Mouse (Mus musculus): ENCODE data around the gene Ezr. TPM values are rescaled to one million over a fixed set of nuclear protein-coding genes. Genes with fewer than 3 reads are reported as not detected.
A peak's percentile ranks its signal among the peaks of the same experiment; 100 is the strongest.

Gene Ezr
- polyA plus RNA-seq, 1 experiment from 2014 or later: 342 TPM

DNA sequence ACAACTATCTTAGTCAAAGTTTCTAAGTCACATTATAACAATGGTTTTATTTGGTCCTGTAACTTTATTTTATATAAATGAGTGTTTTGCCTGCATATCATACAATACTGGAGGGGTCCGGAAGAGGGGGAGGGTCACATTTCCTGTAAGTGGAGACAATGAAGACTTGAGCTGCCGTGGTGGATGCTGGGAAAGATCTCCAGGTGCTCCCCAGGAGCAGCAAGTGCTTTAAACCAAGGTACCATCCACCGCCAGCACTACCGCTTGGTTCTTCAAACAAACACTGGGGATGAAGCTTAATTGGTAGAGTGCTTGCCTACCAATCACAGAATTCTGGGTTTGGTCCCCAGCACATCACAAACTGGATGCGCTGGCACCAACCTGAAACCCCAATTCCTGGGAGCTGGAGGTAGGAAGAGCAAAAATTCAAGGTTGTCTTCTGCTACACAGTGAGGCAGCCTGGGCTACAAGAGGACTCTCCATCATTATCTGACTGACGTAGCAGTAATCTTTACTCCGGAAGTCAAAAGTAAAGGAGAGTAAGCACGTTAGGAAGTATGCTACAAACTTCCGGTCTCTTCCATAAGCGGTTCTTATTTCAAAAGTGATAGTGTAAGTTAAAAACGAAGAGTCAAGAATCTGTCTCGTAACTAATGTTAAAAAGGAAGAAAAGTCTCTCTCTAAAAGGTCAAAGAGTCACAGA is 4.8 kb downstream of the Ezr start:
- Histone ChIP-seq H3K4me1 (replicated peaks; ENCODE audit: control insufficient read depth, insufficient read depth, low read length) (peaks cover 12% of the 10 kb centered on the region), H3K27ac (ENCODE audit: low read depth, low read length) (peak overlapping the region; percentile 97; the same call in 1 of the 2 replicates), H3K4me2 (replicated peaks; ENCODE audit: low read depth) (peak overlapping the region; percentile 88), H3K9ac (ENCODE audit: low read depth, low read length) (no peak overlapping the region), H3K9me3 (ENCODE audit: control insufficient read depth) (no peaks in the 10 kb centered on the region), H3K4me3 (ENCODE audit: low read depth, low read length) (peak overlapping the region; percentile 88), H3K27me3 (replicated peaks; ENCODE audit: control insufficient read depth, insufficient read depth, low read length) (no peaks in the 10 kb centered on the region), H3K36me3 (ENCODE audit: control insufficient read depth, insufficient read depth) (peaks cover 5% of the 10 kb centered on the region; the same call in 1 of the 2 replicates)
- no peak for ATAC-seq
- 41% methylated on average over 12 of the region's 12 CpGs for WGBS
- no peak for TF ChIP-seq CTCF (IDR thresholded peaks at IDR 0.05; ENCODE audit: low read depth)

DNA sequence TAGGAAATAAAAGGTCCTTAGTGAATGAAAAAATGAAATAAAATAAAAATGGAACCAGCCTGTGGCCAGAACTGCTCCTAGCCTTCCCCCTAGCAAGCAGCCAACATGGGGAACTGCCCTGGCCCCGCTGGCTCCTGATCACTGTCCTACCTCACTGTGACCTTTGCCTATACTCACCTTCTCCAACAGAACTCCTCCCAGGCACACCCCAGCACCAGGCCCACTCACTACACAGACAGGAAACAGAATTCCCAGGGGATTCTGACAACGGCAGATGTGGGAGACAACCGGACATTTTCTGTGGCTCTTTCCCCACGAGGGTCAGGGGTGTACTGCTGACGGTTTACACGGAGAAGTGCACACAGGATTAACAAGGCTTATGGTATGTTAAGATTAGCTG is 5.5 kb downstream of the Ezr start:
- peaks cover 5% of the 10 kb centered on the region; the same call in 1 of the 2 replicates for H3K36me3 ChIP-seq (ENCODE audit: control insufficient read depth, insufficient read depth)
- no peaks in the 10 kb centered on the region for H3K9me3 ChIP-seq (ENCODE audit: control insufficient read depth)
- H3K4me1 ChIP-seq (replicated peaks; ENCODE audit: control insufficient read depth, insufficient read depth, low read length): peaks cover 15% of the 10 kb centered on the region
- 33% methylated on average over 6 of the region's 6 CpGs for WGBS
- H3K4me3 ChIP-seq (ENCODE audit: low read depth, low read length): no peak overlapping the region
- no peak for TF ChIP-seq CTCF (IDR thresholded peaks at IDR 0.05; ENCODE audit: low read depth)
- H3K27me3 ChIP-seq (replicated peaks; ENCODE audit: control insufficient read depth, insufficient read depth, low read length): no peaks in the 10 kb centered on the region
- H3K9ac ChIP-seq (ENCODE audit: low read depth, low read length): no peak overlapping the region
- peak overlapping the region; percentile 22; the same call in 1 of the 2 replicates for H3K27ac ChIP-seq (ENCODE audit: low read depth, low read length)
- no peak for ATAC-seq
- peak overlapping the region; percentile 47 for H3K4me2 ChIP-seq (replicated peaks; ENCODE audit: low read depth)

DNA sequence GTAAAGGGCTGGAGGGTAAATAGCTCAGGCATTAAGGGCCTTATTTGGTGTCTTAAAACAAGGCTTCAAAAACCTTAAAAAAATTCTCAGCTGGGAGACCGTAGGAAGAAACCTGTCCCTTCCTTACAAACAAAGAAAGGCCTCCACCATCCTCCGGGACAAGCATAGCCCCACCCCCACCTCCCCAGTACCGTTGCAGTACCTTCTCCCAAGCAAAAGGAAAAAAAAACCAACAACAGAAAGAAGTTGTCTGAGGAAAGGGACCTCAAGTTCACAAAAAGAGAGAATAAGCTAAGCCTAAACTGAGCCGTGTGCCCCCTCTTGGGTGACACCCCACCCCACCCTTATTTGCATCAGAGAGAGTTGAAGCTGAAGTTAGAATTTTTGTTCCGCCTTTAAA is 6.0 kb downstream of the Ezr start:
- no peak for ATAC-seq
- no peak overlapping the region for H3K4me3 ChIP-seq (ENCODE audit: low read depth, low read length)
- TF ChIP-seq CTCF (IDR thresholded peaks at IDR 0.05; ENCODE audit: low read depth): no peak
- no peak overlapping the region; the same call in 1 of the 2 replicates for H3K27ac ChIP-seq (ENCODE audit: low read depth, low read length)
- no peak overlapping the region for H3K9ac ChIP-seq (ENCODE audit: low read depth, low read length)
- no peaks in the 10 kb centered on the region for H3K9me3 ChIP-seq (ENCODE audit: control insufficient read depth)
- H3K36me3 ChIP-seq (ENCODE audit: control insufficient read depth, insufficient read depth): peaks cover 5% of the 10 kb centered on the region; the same call in 1 of the 2 replicates
- H3K27me3 ChIP-seq (replicated peaks; ENCODE audit: control insufficient read depth, insufficient read depth, low read length): no peaks in the 10 kb centered on the region
- WGBS: 32% methylated on average over 5 of the region's 5 CpGs
- peaks cover 16% of the 10 kb centered on the region for H3K4me1 ChIP-seq (replicated peaks; ENCODE audit: control insufficient read depth, insufficient read depth, low read length)
- H3K4me2 ChIP-seq (replicated peaks; ENCODE audit: low read depth): peak overlapping the region; percentile 47

DNA sequence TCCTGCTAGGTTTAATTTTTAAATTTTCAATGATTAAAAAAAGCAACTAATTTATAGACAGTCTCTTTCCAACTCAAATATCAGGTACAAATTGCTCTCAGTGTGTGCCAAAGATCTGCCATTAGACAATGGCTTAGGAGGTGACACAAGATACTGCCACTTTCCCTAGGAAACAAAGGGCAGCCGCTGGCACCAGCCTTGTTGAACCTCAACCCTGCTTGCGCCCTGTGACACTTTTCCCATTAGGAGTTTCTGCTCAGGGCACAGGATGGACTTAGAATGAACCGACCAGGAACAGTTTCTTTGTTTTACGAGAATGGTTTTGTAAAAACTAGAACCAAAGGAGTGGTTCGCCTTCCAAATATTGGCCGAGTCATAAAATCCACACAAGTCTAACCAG is 6.5 kb downstream of the Ezr start:
- WGBS: 34% methylated on average over 6 of the region's 6 CpGs
- no peak for TF ChIP-seq CTCF (IDR thresholded peaks at IDR 0.05; ENCODE audit: low read depth)
- Histone ChIP-seq H3K9me3 (ENCODE audit: control insufficient read depth) (no peaks in the 10 kb centered on the region), H3K9ac (ENCODE audit: low read depth, low read length) (no peak overlapping the region), H3K27ac (ENCODE audit: low read depth, low read length) (no peak overlapping the region; the same call in 1 of the 2 replicates), H3K27me3 (replicated peaks; ENCODE audit: control insufficient read depth, insufficient read depth, low read length) (no peaks in the 10 kb centered on the region), H3K4me1 (replicated peaks; ENCODE audit: control insufficient read depth, insufficient read depth, low read length) (peaks cover 18% of the 10 kb centered on the region), H3K4me2 (replicated peaks; ENCODE audit: low read depth) (peak overlapping the region; percentile 47; the same call in 1 of the 2 replicates), H3K36me3 (ENCODE audit: control insufficient read depth, insufficient read depth) (peaks cover 5% of the 10 kb centered on the region; the same call in 1 of the 2 replicates), H3K4me3 (ENCODE audit: low read depth, low read length) (no peak overlapping the region)
- ATAC-seq: no peak

DNA sequence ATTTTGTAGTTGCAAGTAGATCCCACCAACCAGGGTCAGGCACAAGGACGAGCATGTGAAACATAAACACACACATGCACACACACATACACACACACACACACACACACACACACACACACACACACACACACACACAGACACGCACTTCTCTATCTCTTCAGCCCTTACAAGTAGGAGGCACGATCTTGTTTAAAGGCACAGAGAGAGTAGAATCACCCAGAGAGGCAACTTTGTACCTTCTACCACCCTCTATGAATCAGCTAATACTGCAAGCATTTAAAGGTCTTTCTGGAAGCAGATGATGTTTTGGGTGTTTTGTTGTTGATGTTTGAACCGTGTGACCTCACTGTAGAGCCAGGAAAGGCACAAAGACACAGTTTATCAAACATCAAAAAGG is 6.9 kb downstream of the Ezr start:
- H3K27ac ChIP-seq (ENCODE audit: low read depth, low read length): no peak overlapping the region

DNA sequence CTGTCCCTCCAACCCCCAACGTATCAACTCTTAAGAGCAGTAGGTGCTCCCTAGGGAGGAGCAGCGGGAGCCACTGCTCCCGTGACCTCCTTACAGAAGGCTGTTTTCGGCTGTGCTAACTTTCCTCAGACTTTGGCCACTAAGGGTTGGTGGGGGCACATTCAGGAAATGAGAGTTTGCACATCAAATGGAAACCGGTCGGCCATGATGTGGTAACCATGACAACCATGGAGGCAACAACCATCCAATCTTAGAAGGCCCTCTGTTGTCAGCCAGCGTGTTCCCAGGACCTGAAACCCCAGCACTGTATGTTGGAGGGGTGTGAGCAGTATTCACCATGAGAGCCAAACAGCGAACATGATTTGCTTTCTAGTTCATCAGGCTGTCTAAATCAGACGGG is 7.4 kb downstream of the Ezr start:
- no peak for TF ChIP-seq CTCF (IDR thresholded peaks at IDR 0.05; ENCODE audit: low read depth)
- Histone ChIP-seq H3K9ac (ENCODE audit: low read depth, low read length) (no peak overlapping the region), H3K4me3 (ENCODE audit: low read depth, low read length) (no peak overlapping the region), H3K27me3 (replicated peaks; ENCODE audit: control insufficient read depth, insufficient read depth, low read length) (no peaks in the 10 kb centered on the region), H3K4me1 (replicated peaks; ENCODE audit: control insufficient read depth, insufficient read depth, low read length) (peaks cover 18% of the 10 kb centered on the region), H3K4me2 (replicated peaks; ENCODE audit: low read depth) (no peak overlapping the region), H3K36me3 (ENCODE audit: control insufficient read depth, insufficient read depth) (peaks cover 5% of the 10 kb centered on the region; the same call in 1 of the 2 replicates), H3K9me3 (ENCODE audit: control insufficient read depth) (no peaks in the 10 kb centered on the region), H3K27ac (ENCODE audit: low read depth, low read length) (no peak overlapping the region)
- WGBS: 60% methylated on average over 9 of the region's 9 CpGs
- no peak for ATAC-seq

More for the DNA sequence above, 6.9 kb downstream of the Ezr start:
- no peaks in the 10 kb centered on the region for H3K9me3 ChIP-seq (ENCODE audit: control insufficient read depth)
- ATAC-seq: no peak
- H3K27me3 ChIP-seq (replicated peaks; ENCODE audit: control insufficient read depth, insufficient read depth, low read length): no peaks in the 10 kb centered on the region
- no peak overlapping the region for H3K4me2 ChIP-seq (replicated peaks; ENCODE audit: low read depth)
- H3K9ac ChIP-seq (ENCODE audit: low read depth, low read length): no peak overlapping the region
- TF ChIP-seq CTCF (IDR thresholded peaks at IDR 0.05; ENCODE audit: low read depth): no peak
- H3K36me3 ChIP-seq (ENCODE audit: control insufficient read depth, insufficient read depth): peaks cover 5% of the 10 kb centered on the region; the same call in 1 of the 2 replicates
- H3K4me1 ChIP-seq (replicated peaks; ENCODE audit: control insufficient read depth, insufficient read depth, low read length): peaks cover 18% of the 10 kb centered on the region
- 42% methylated on average over 4 of the region's 4 CpGs for WGBS
- H3K4me3 ChIP-seq (ENCODE audit: low read depth, low read length): no peak overlapping the region
